Mouse (Mus musculus) thymus, postnatal 14 days (tissue): ENCODE results near the gene Itgb1bp1.
A peak's percentile ranks its signal among the peaks of the same experiment; 100 is the strongest.

ENCODE experiments used
- DNase-seq: peaks from one replicate; pipeline ENCODE4 v3.0.0; 2021

The Itgb1bp1 gene

GRCm38 (mm10) chr12:21301324-21301723 is 15.2 kb upstream of the Itgb1bp1 start:
- no peak for DNase-seq

GRCm38 (mm10) chr12:21298856-21299255 is 12.8 kb upstream of the Itgb1bp1 start:
- DNase-seq = no peak

DNA sequence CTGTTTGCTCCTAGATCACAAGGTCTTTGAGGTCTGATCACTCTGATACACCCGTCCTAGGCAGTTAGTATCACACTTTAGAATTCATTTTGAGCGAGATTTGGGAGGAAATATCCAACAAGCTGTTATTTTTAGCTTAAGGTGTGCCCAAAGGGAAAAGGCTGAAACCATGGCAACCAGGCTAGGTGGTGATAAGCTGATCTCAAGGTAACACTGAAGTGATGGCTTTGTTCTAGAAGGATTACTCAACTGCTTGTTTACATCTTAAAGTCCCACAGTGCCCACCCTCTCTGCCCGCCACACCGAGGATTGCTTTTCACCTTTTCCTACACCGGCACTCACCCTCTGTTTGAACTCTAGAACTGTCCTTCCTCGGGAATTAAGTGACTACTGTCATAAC is 3.6 kb upstream of the Itgb1bp1 start:
- DNase-seq = no peak

DNA sequence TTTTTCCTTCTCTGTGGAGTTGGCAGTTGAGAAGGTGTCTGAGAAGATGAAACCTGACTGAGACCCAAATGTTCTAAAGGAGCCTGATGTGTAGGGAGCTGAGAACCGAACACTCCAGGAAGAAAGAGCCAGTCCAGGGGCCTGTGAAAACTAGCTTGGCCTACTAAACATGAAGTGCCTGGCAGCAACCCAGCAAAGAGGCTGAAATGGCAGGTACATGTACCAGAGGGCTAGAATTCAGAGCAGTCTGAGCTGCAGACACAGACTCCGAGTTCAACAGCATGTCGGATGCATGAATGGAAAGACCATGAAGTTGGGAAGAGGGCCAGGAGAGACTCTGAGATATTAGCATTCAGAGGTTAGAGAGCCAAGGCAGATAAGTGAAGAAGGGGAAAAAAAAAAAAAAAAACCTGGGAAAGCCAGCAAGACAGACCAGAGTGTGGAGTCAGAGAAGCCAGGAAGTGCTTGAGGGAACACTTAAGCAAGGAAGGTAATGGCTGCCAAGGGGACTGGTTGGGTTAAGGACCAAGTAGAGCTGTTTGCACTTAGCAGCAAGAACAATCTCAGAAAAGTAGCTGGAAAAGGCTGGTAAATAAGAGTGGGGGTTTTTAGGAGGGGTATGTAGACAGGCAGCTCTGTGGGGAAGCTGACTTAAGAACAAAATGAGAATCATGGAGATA is 2.8 kb upstream of the Itgb1bp1 start:
- no peak for DNase-seq

GRCm38 (mm10) chr12:21286712-21287650 is 897 bp upstream of the Itgb1bp1 start:
- peak; percentile 43 for DNase-seq

- DNase-seq = no peak
Observed at GRCm38 (mm10) chr12:21285508-21286242, 409 bp downstream of the Itgb1bp1 start.

GRCm38 (mm10) chr12:21284761-21285441 is 1.2 kb downstream of the Itgb1bp1 start, which contains the start of gene Cpsf3:
Gene Cpsf3, plus strand, starts transcription at chr12:21285391.
- no peak for DNase-seq

DNA sequence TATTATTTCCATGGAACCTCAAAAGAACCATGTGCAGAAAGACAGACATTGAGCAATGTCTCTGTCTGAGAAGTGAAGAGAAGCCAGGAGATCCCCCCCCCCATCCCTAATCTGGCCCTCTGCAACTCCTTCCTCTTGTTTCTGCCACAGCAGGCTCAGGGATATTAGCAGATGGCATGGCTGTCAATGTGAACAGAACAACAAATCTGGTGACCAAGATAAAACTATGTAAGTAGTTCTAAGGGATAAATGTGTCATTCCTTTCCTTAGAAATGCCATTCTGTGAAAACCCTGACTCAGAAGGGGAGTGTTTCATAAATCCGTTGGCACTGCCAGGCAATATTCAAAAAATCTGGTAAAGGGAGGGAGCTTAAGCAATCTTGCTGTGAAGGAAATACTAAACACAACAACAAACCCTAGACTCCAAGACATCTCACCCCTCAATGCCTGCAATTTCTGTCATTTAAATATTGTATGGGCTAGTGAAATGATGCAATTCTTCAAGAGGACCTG is 8.7 kb downstream of the Itgb1bp1 start:
- no peak for DNase-seq

DNA sequence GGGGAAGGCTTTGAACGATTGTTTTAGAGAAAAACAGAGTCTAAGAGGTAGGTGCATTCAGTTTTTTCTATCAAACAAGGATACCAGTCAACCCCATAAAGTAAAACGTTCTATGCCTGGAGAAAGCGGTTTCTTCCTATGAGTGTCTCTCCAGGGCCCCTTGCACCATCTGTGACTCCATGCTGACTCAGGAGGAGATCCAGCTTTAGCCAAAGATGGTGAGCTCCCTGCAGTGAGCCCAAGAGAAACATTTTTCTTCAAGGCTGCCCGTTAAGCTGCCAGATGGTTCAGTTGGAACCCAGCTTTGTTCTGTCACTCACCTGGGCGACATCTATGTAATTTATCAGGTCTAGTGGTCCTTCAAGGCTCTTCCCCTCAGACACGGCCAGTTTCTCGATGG is 11.6 kb downstream of the Itgb1bp1 start:
- no peak for DNase-seq

DNA sequence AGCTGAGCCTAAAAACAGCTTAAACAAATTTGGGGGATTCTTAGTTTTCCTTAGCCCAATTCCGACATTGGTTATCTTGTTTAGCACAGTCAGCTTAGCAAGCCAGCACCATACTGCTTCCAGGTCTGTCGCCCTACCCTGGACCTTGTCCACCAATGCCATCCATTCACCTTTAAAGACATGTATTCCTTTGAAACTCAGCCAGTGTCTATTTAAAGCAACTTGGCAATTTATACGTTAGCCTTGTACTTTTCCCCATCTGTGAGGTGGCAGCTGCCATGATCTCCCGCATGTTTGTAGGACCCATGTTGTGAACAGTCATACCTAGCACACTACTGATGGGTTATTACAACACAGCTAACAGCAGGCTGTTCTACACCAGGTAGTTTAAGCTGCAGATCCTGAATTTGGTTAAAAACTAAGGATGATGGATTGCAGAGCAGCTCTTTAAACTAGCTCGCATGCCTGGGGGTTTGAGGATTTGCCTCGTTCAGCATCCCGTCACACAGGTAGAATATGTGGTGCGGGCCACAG is 17.9 kb downstream of the Itgb1bp1 start:
- DNase-seq = no peak

DNA sequence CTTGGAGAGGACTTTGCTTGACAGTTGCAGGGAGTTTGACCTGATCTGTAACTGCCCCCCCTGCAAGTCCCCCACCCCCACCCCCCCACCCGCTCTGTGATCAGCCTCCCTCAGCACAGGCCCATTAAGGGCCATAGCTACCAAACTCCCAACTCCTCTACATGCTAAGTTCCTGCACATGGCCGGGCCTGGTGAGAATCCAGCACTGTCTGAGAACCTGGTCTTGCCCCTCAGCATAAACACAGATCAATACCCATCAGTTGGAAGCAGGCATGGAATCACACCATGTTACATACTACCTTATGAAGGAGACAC is 19.3 kb downstream of the Itgb1bp1 start:
- DNase-seq = no peak

- peak; percentile 45 for DNase-seq
Observed at GRCm38 (mm10) chr12:21265946-21266783, 19.9 kb downstream of the Itgb1bp1 start.

DNA sequence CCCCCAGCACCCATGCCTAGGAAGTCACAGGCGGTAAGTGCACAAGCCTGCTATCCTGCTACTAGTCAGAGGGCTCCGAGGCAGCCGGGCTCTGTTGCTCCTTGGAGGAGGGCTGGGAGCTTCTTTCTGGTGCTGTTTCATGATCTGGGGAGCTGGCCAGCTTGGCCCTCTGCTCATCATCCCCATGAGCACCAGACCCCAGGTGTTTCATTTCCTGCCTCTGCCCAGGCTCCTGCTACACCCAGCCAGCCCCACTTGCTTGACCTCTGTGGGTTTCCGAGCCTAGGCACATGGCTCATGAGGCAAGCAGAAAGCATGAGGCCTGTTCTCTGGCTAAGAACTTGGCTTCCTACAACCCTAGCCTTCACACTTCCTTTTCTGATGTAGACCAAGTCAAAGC is 20.6 kb downstream of the Itgb1bp1 start:
- no peak for DNase-seq

GRCm38 (mm10) chr12:21264970-21265369 is 21.1 kb downstream of the Itgb1bp1 start:
- no peak for DNase-seq

- no peak for DNase-seq
Observed at GRCm38 (mm10) chr12:21264241-21264640, 21.8 kb downstream of the Itgb1bp1 start.

- no peak for DNase-seq
Observed at GRCm38 (mm10) chr12:21263256-21263655, 22.8 kb downstream of the Itgb1bp1 start.

GRCm38 (mm10) chr12:21261521-21261920 is 24.6 kb downstream of the Itgb1bp1 start:
- DNase-seq = no peak

DNA sequence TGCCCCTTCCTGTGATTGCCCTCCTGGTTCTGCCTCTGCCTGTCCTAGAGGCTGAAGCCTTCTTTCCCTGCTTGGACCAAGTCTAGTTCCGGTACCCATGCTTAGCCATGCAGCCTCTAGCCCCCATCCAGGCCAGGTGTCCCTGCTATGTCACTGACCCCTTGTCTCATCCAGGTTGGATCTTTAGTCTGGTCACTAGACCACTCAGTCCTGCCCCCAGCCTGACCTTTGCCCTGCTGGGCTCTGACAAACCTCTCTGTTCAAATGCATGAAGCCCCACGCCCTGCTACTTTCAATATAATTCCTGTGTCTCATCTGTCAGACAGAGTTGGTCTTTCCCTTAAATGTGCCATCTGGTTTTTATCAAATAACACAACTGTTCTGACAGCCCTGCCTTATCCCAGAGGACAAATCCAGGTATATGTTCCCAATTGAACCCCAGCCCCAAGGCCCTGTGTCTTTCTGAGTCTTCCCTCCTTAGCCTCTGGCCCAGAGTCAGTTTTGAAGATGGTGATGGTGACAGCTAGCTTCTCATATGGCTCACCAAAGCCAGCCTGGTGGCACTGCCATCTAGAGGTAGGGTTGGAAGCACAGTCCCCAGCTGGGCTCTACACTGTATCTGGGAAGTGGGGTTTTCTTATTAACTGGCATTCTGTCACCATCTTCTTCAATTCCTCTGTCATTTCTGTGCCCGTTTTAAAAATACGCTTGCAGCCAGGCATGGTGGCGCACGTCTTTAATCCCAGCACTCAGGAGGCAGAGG is 25.4 kb downstream of the Itgb1bp1 start:
- peak; percentile 40 for DNase-seq

- no peak for DNase-seq
Observed at GRCm38 (mm10) chr12:21247711-21248392, 38.2 kb downstream of the Itgb1bp1 start.

DNA sequence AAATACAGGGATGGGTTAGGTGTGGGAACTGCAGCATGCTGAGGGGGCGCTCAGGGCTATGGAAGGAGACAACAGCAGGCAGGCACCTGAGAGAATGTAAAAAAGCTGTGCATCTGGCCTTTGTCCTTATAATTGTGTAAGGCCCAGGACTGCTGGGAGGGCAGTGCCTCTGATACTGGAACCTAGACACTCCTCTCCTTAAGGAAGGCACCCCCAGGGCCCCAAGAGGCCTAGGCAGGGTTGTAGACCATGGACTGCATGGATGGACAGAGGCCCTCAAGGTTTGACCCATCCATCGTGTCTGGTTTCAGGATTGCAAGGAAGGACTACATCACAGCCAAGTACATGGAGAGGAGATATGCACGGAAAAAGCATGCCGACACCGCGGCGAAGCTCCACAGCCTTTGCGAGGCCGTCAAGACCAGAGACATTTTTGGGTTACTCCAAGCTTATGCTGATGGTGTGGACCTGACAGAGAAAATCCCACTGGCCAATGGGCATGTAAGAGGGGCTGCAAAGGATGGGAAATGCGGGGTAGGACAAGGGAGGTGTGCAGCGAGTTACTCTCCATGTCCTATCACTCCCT is 41.6 kb downstream of the Itgb1bp1 start:
- DNase-seq = no peak
